Mouse (Mus musculus): Measurements from ENCODE around the gene Tmem217.

DNA sequence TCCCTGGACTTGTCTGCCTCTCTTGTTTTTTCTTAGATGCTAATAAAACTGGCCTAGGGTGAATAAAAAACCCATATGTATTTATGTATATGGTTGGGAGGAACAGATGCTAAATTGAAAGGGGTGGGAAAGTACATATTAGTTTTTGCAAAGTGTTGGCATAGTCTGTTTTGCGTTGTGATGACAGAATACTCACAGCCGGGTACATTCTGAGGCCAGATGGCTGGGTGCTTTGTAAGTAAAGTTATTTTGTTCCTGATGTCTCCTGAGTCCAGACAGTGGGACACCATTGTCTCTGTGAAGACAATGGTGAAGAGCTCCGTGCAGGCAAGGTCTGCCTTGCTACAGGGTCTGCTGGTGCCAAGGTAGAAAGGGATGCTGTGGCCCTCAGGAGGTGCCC is 32.6 kb upstream of the Tmem217 start:
- TF ChIP-seq TAL1 (IDR thresholded peaks at IDR 0.05; ENCODE audit: low read length) (no peak), MAZ (IDR thresholded peaks at IDR 0.05; ENCODE audit: low read depth, low read length) (no peak), POLR2A (IDR thresholded peaks at IDR 0.05; ENCODE audit: control insufficient read depth in 1 of 2, insufficient read depth in 1 of 2, low read depth in 1 of 2, low read length in 2 of 2, poor library complexity in 1 of 2) (no peak), CTCF (IDR thresholded peaks at IDR 0.05 in 2 of 3, conservative IDR thresholded peaks at IDR 0.05 in 1 of 3; ENCODE audit: control insufficient read depth in 1 of 3, insufficient read depth in 1 of 3, low read depth in 2 of 3, low read length in 3 of 3, poor library complexity in 1 of 3, severe bottlenecking in 1 of 3) (no peak), NRF1 (IDR thresholded peaks at IDR 0.05; ENCODE audit: insufficient read depth, low read depth, low read length, poor library complexity, severe bottlenecking) (no peak), MAX (IDR thresholded peaks at IDR 0.05; ENCODE audit: low read length) (no peak), ZNF384 (IDR thresholded peaks at IDR 0.05; ENCODE audit: low read depth, low read length) (no peak)
